ENCODE assay signal across 22 mouse cellular contexts in the genomic region with DNA sequence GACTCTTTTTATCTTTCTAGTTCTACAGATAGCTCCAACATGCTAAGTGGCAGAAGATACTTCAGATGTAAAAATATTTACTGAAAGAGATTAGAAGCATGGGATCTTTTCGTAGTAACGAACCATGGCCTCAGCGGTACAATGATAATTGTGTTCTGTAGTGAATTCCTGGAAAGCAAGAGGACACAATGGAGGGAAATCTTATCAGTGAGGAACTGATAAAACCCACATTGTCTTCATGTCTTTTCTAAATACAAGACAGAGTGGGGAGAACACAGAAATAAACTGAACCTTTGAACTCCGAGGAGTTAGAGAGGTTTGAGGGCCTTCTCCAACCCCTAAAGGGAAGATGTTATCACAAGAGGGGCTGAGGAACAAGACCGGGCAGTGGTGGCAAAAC.
"Had no signal": no experiment of that assay in that cellular context is flagged by ENCODE, and none has a peak within 500 bp of the region (broad histone marks: within the 10 kb centered on the region; RNA-seq: fewer than 3 reads in every experiment).

No protein-coding gene starts in this region.

- H3K4me3 ChIP-seq: limb, embryonic 12.5 days; limb, embryonic 15.5 days; lung, embryonic 15.5 days; midbrain, embryonic 12.5 days; midbrain, embryonic 15.5 days; neural tube, embryonic 12.5 days; neural tube, embryonic 15.5 days had no signal

- ATAC-seq: liver, postnatal 0 days; midbrain, embryonic 15.5 days had no signal

- H3K9me3 ChIP-seq: limb, embryonic 12.5 days; limb, embryonic 15.5 days; lung, embryonic 15.5 days; midbrain, embryonic 12.5 days; midbrain, embryonic 15.5 days; neural tube, embryonic 12.5 days; neural tube, embryonic 15.5 days had no signal

- H3K9ac ChIP-seq: limb, embryonic 12.5 days; limb, embryonic 15.5 days; liver, embryonic 14.5 days; liver, postnatal 0 days; lung, embryonic 15.5 days; midbrain, embryonic 12.5 days; midbrain, embryonic 15.5 days; neural tube, embryonic 12.5 days; neural tube, embryonic 15.5 days had no signal

- H3K36me3 ChIP-seq: limb, embryonic 12.5 days; limb, embryonic 15.5 days; lung, embryonic 15.5 days; midbrain, embryonic 12.5 days; midbrain, embryonic 15.5 days; neural tube, embryonic 12.5 days; neural tube, embryonic 15.5 days had no signal

- H3K27me3 ChIP-seq: limb, embryonic 12.5 days; limb, embryonic 15.5 days; lung, embryonic 15.5 days; midbrain, embryonic 12.5 days; midbrain, embryonic 15.5 days; neural tube, embryonic 12.5 days; neural tube, embryonic 15.5 days had no signal

- H3K4me2 ChIP-seq: limb, embryonic 12.5 days; limb, embryonic 15.5 days; liver, embryonic 11.5 days; lung, embryonic 15.5 days; midbrain, embryonic 12.5 days; midbrain, embryonic 15.5 days; neural tube, embryonic 12.5 days; neural tube, embryonic 15.5 days had no signal

- DNase-seq: kidney, adult 9 months; kidney, postnatal 14 days; kidney, postnatal 4 days; left cerebral cortex, postnatal 4 days; liver, postnatal 0 days; right cerebral cortex, adult 18-20 months; right cerebral cortex, postnatal 14 days; right cerebral cortex, postnatal 4 days; thymus, adult 2 months; thymus, postnatal 14 days; thymus, postnatal 4 days had no signal

- H3K4me1 ChIP-seq: midbrain, embryonic 12.5 days; midbrain, embryonic 15.5 days; neural tube, embryonic 12.5 days; neural tube, embryonic 15.5 days had no signal

- H3K27ac ChIP-seq: limb, embryonic 12.5 days; limb, embryonic 15.5 days; liver, embryonic 14.5 days; lung, embryonic 15.5 days; macrophage; midbrain, embryonic 12.5 days; midbrain, embryonic 15.5 days; neural tube, embryonic 12.5 days; neural tube, embryonic 15.5 days; stomach, postnatal 0 days had no signal
